Mouse (Mus musculus) liver, embryonic 15.5 days (tissue): ENCODE measurements at regions not wholly inside any gene's neighbourhood (a gene's known extent, or its start where the extent isn't known, plus 50 kb on each side); places are given as distances from the start of the nearest gene placed in this dataset.

Experiments used
- ATAC-seq: fragments of 200-750 bp; cut with Nextera tagmentation; 2 replicates; pipeline ENCODE4 v1.8.0; 2017; ENCODE audit warnings: moderate number of reproducible peaks, mild to moderate bottlenecking, moderate library complexity; ENCODE audit not compliant: insufficient read depth
- H3K27ac ChIP-seq: fragments of 300-500 bp; sonication (generic); replicated peaks from 2 replicates; pipeline ENCODE4 v1.5.1; 2015; ENCODE audit warnings: mild to moderate bottlenecking, inconsistent platforms
- H3K27me3 ChIP-seq: fragments of 300-500 bp; sonication (generic); 2 replicates; pipeline ENCODE4 v1.6.1; 2015; ENCODE audit warnings: mild to moderate bottlenecking, inconsistent platforms
- H3K36me3 ChIP-seq: fragments of 300-500 bp; sonication (generic); replicated peaks from 2 replicates; pipeline ENCODE4 v1.6.1; 2015; ENCODE audit warnings: moderate library complexity, mild to moderate bottlenecking, inconsistent platforms
- H3K4me1 ChIP-seq: fragments of 300-500 bp; sonication (generic); replicated peaks from 2 replicates; pipeline ENCODE4 v1.6.1; 2015; ENCODE audit warnings: inconsistent platforms
- H3K4me2 ChIP-seq: fragments of 300-500 bp; sonication (generic); 2 replicates; pipeline ENCODE4 v1.6.1; 2015; ENCODE audit warnings: moderate library complexity, mild to moderate bottlenecking, inconsistent platforms
- H3K4me3 ChIP-seq: fragments of 300-500 bp; sonication (generic); replicated peaks from 2 replicates; pipeline ENCODE4 v1.5.1; 2015; ENCODE audit warnings: mild to moderate bottlenecking, inconsistent platforms
- H3K9ac ChIP-seq: fragments of 300-500 bp; sonication (generic); 2 replicates; pipeline ENCODE4 v1.6.1; 2015; ENCODE audit warnings: moderate library complexity, mild to moderate bottlenecking, inconsistent platforms
- H3K9me3 ChIP-seq: fragments of 300-500 bp; sonication (generic); replicated peaks from 2 replicates; pipeline ENCODE4 v1.6.1; 2016; ENCODE audit warnings: inconsistent platforms
- WGBS: fragments of 180-500 bp; shearing (Covaris S2); methylation state at CpG from one replicate; pipeline ENCODE4 v1.1.7; 2015; ENCODE audit warnings: mixed read lengths; ENCODE audit not compliant: insufficient replicate concordance; 5-methylcytosine and 5-hydroxymethylcytosine counted together

GRCm38 (mm10) chr1:138771307-138772011 lies 76.9 kb downstream of the Lhx9 start:
- 39% methylated on average over 3 of the region's 3 CpGs for WGBS
- no peak overlapping the region for H3K4me2 ChIP-seq
- H3K4me1 ChIP-seq = no peaks in the 10 kb centered on the region
- H3K27ac ChIP-seq = no peak overlapping the region
- H3K4me3 ChIP-seq = no peak overlapping the region
- no peaks in the 10 kb centered on the region for H3K9me3 ChIP-seq
- H3K27me3 ChIP-seq = no peaks in the 10 kb centered on the region
- H3K9ac ChIP-seq = no peak overlapping the region
- ATAC-seq = no peak
- H3K36me3 ChIP-seq = no peaks in the 10 kb centered on the region

GRCm38 (mm10) chr1:138762876-138763275 lies 85.5 kb downstream of the Lhx9 start:
- ATAC-seq = no peak
- no peaks in the 10 kb centered on the region for H3K36me3 ChIP-seq
- 62% methylated on average over 7 of the region's 7 CpGs for WGBS

GRCm38 (mm10) chr1:138757777-138758176 lies 90.6 kb downstream of the Lhx9 start:
- Histone ChIP-seq H3K9me3 (no peaks in the 10 kb centered on the region), H3K4me3 (no peak overlapping the region), H3K4me2 (no peak overlapping the region), H3K27ac (no peak overlapping the region), H3K36me3 (no peaks in the 10 kb centered on the region), H3K9ac (no peak overlapping the region), H3K4me1 (no peaks in the 10 kb centered on the region), H3K27me3 (no peaks in the 10 kb centered on the region)
- ATAC-seq = no peak

More at GRCm38 (mm10) chr1:138762876-138763275, 85.5 kb downstream of the Lhx9 start:
- no peaks in the 10 kb centered on the region for H3K9me3 ChIP-seq
- no peak overlapping the region for H3K4me2 ChIP-seq
- H3K27ac ChIP-seq = no peak overlapping the region
- no peak overlapping the region for H3K4me3 ChIP-seq
- H3K4me1 ChIP-seq = no peaks in the 10 kb centered on the region
- no peak overlapping the region for H3K9ac ChIP-seq
- H3K27me3 ChIP-seq = no peaks in the 10 kb centered on the region

GRCm38 (mm10) chr1:138733308-138733707 lies 113.4 kb upstream of the Nek7 start:
- Histone ChIP-seq H3K36me3 (no peaks in the 10 kb centered on the region), H3K4me3 (no peak overlapping the region), H3K9ac (no peak overlapping the region), H3K9me3 (no peaks in the 10 kb centered on the region), H3K27ac (no peak overlapping the region), H3K4me1 (no peaks in the 10 kb centered on the region), H3K4me2 (no peak overlapping the region), H3K27me3 (no peaks in the 10 kb centered on the region)
- 41% methylated on average over 3 of the region's 3 CpGs for WGBS
- no peak for ATAC-seq

- H3K27ac ChIP-seq = no peak overlapping the region
- no peaks in the 10 kb centered on the region for H3K36me3 ChIP-seq
- WGBS = 62% methylated on average over 12 of the region's 12 CpGs
- no peaks in the 10 kb centered on the region for H3K27me3 ChIP-seq
- H3K4me2 ChIP-seq = no peak overlapping the region
- H3K4me3 ChIP-seq = no peak overlapping the region
- no peak overlapping the region for H3K9ac ChIP-seq
- no peaks in the 10 kb centered on the region for H3K4me1 ChIP-seq
- no peaks in the 10 kb centered on the region for H3K9me3 ChIP-seq
- no peak for ATAC-seq
Observed at GRCm38 (mm10) chr1:138731008-138731407, 111.1 kb upstream of the Nek7 start.

- ATAC-seq = no peak
- WGBS = 48% methylated on average over 2 of the region's 2 CpGs
- Histone ChIP-seq H3K27ac (no peak overlapping the region), H3K4me1 (no peaks in the 10 kb centered on the region), H3K9me3 (no peaks in the 10 kb centered on the region), H3K27me3 (no peaks in the 10 kb centered on the region), H3K36me3 (no peaks in the 10 kb centered on the region), H3K9ac (no peak overlapping the region), H3K4me3 (no peak overlapping the region), H3K4me2 (no peak overlapping the region)
Observed at GRCm38 (mm10) chr1:138729089-138729699, 109.3 kb upstream of the Nek7 start.

- Histone ChIP-seq H3K4me2 (no peak overlapping the region), H3K9ac (no peak overlapping the region), H3K4me3 (no peak overlapping the region), H3K9me3 (no peaks in the 10 kb centered on the region), H3K27ac (no peak overlapping the region), H3K27me3 (no peaks in the 10 kb centered on the region), H3K36me3 (no peaks in the 10 kb centered on the region), H3K4me1 (no peaks in the 10 kb centered on the region)
- WGBS = 52% methylated on average over 4 of the region's 4 CpGs
- ATAC-seq = no peak
Observed at GRCm38 (mm10) chr1:138720728-138721127, 100.8 kb upstream of the Nek7 start.

GRCm38 (mm10) chr1:138719297-138719696 lies 99.4 kb upstream of the Nek7 start:
- WGBS = 57% methylated on average over 4 of the region's 4 CpGs
- Histone ChIP-seq H3K27me3 (no peaks in the 10 kb centered on the region), H3K27ac (no peak overlapping the region), H3K9me3 (no peaks in the 10 kb centered on the region), H3K4me1 (no peaks in the 10 kb centered on the region), H3K36me3 (no peaks in the 10 kb centered on the region), H3K4me3 (no peak overlapping the region), H3K9ac (no peak overlapping the region), H3K4me2 (no peak overlapping the region)
- ATAC-seq = no peak

GRCm38 (mm10) chr1:138716991-138717390 lies 97.0 kb upstream of the Nek7 start:
- H3K4me1 ChIP-seq = no peaks in the 10 kb centered on the region
- no peak for ATAC-seq
- H3K27me3 ChIP-seq = no peaks in the 10 kb centered on the region
- no peak overlapping the region for H3K4me3 ChIP-seq
- no peak overlapping the region for H3K9ac ChIP-seq
- no peaks in the 10 kb centered on the region for H3K9me3 ChIP-seq
- no peaks in the 10 kb centered on the region for H3K36me3 ChIP-seq
- 51% methylated on average over 5 of the region's 5 CpGs for WGBS
- H3K4me2 ChIP-seq = no peak overlapping the region
- H3K27ac ChIP-seq = no peak overlapping the region

GRCm38 (mm10) chr1:138715162-138715561 lies 95.2 kb upstream of the Nek7 start:
- H3K4me2 ChIP-seq = no peak overlapping the region
- WGBS = 45% methylated on average over 3 of the region's 3 CpGs
- no peak for ATAC-seq
- H3K36me3 ChIP-seq = no peaks in the 10 kb centered on the region
- H3K9ac ChIP-seq = no peak overlapping the region
- H3K9me3 ChIP-seq = no peaks in the 10 kb centered on the region
- no peaks in the 10 kb centered on the region for H3K27me3 ChIP-seq
- no peak overlapping the region for H3K4me3 ChIP-seq
- no peak overlapping the region for H3K27ac ChIP-seq
- H3K4me1 ChIP-seq = no peaks in the 10 kb centered on the region

- H3K36me3 ChIP-seq = no peaks in the 10 kb centered on the region
Observed at GRCm38 (mm10) chr1:138709229-138709608, 89.3 kb upstream of the Nek7 start.

More at GRCm38 (mm10) chr1:138709229-138709608, 89.3 kb upstream of the Nek7 start:
- Histone ChIP-seq H3K9ac (no peak overlapping the region), H3K9me3 (no peaks in the 10 kb centered on the region), H3K27me3 (no peaks in the 10 kb centered on the region), H3K4me3 (no peak overlapping the region), H3K4me1 (no peaks in the 10 kb centered on the region), H3K4me2 (no peak overlapping the region), H3K27ac (no peak overlapping the region)
- no peak for ATAC-seq
- 30% methylated on average over 2 of the region's 2 CpGs for WGBS
